7 mouse cellular contexts compared by ENCODE assay signal in the genomic region with DNA sequence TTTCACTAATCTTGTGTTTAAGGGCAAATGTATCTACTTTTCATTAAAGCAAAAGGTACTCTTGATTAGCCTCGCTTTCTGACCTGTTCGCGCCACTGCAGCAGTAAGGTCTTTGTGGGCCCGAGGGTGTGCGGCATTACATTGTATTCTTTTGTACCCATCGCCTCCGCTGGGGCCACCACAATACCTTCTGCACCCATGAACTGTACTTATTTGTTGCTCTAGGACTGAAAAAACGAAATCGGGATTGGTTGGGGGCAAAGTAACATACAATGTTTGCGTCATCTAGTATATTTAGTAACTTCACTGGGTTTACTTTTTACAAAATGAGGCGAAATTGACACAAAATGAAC. TPM values are rescaled to one million over a fixed set of nuclear protein-coding genes. Genes with fewer than 3 reads are reported as not detected.
ATAC-seq and TF ChIP-seq lines count a peak whose summit lies in the region.

No protein-coding gene starts in this region.

- H3K36me3 ChIP-seq in megakaryocyte, embryonic 14.5 days (replicated peaks; ENCODE audit: low read length) = peaks cover 4% of the 10 kb centered on the region
- H3K36me3 ChIP-seq in hindbrain, embryonic 12.5 days = no peaks in the 10 kb centered on the region
- no peaks in the 10 kb centered on the region for H3K36me3 ChIP-seq in liver, embryonic 15.5 days (replicated peaks)
- no peaks in the 10 kb centered on the region for H3K36me3 ChIP-seq in neural tube, embryonic 15.5 days

- H3K27ac ChIP-seq in cortical plate, adult 2 months (ENCODE audit: insufficient read depth, low read length) = no peak overlapping the region
- peak overlapping the region; percentile 99 for H3K27ac ChIP-seq in hindbrain, embryonic 12.5 days
- H3K27ac ChIP-seq in liver, embryonic 15.5 days (replicated peaks) = peak overlapping the region; percentile 97
- peak overlapping the region; percentile 100 for H3K27ac ChIP-seq in neural tube, embryonic 15.5 days (replicated peaks)

- H3K4me1 ChIP-seq in megakaryocyte, embryonic 14.5 days = peaks cover 35% of the 10 kb centered on the region
- no peaks in the 10 kb centered on the region for H3K4me1 ChIP-seq in cortical plate, adult 2 months (ENCODE audit: control insufficient read depth, insufficient read depth, low read length)
- H3K4me1 ChIP-seq in hindbrain, embryonic 12.5 days = peaks cover 18% of the 10 kb centered on the region
- peaks cover 59% of the 10 kb centered on the region for H3K4me1 ChIP-seq in liver, embryonic 15.5 days (replicated peaks)
- peaks cover 25% of the 10 kb centered on the region for H3K4me1 ChIP-seq in neural tube, embryonic 15.5 days

- peak overlapping the region; percentile 97 for H3K9ac ChIP-seq in hindbrain, embryonic 12.5 days
- peak overlapping the region; percentile 98 for H3K9ac ChIP-seq in liver, embryonic 15.5 days
- H3K9ac ChIP-seq in neural tube, embryonic 15.5 days (replicated peaks) = peak overlapping the region; percentile 96

- H3K9me3 ChIP-seq in megakaryocyte, embryonic 14.5 days = no peaks in the 10 kb centered on the region
- no peaks in the 10 kb centered on the region for H3K9me3 ChIP-seq in hindbrain, embryonic 12.5 days (replicated peaks)
- no peaks in the 10 kb centered on the region for H3K9me3 ChIP-seq in liver, embryonic 15.5 days (replicated peaks)
- no peaks in the 10 kb centered on the region for H3K9me3 ChIP-seq in neural tube, embryonic 15.5 days (replicated peaks)

- no peak for TF ChIP-seq CTCF in cortical plate, adult 2 months (IDR thresholded peaks at IDR 0.05; ENCODE audit: extremely low read depth, insufficient read depth, low read length)

- ATAC-seq in megakaryocyte, adult 5-6 weeks (ENCODE audit: poor library complexity, severe bottlenecking) = no peak
- no peak for ATAC-seq in hindbrain, embryonic 12.5 days (ENCODE audit: low FRiP score)
- ATAC-seq in liver, embryonic 15.5 days (ENCODE audit: insufficient read depth) = no peak
- ATAC-seq in neural tube, embryonic 15.5 days (ENCODE audit: low FRiP score) = no peak
- ATAC-seq in megakaryocyte-erythroid progenitor cell, adult 5-6 weeks (replicated peaks; ENCODE audit: low FRiP score, low TSS enrichment, poor library complexity, severe bottlenecking) = no peak

- H3K4me3 ChIP-seq in megakaryocyte, embryonic 14.5 days (replicated peaks) = peak overlapping the region; percentile 95
- H3K4me3 ChIP-seq in cortical plate, adult 2 months (ENCODE audit: insufficient read depth, low read length) = peak overlapping the region; percentile 59
- peak overlapping the region; percentile 80 for H3K4me3 ChIP-seq in hindbrain, embryonic 12.5 days
- H3K4me3 ChIP-seq in liver, embryonic 15.5 days (replicated peaks) = peak overlapping the region; percentile 95
- peak overlapping the region; percentile 83 for H3K4me3 ChIP-seq in neural tube, embryonic 15.5 days (replicated peaks)

- H3K27me3 ChIP-seq in megakaryocyte, embryonic 14.5 days (replicated peaks) = peaks cover under 1% of the 10 kb centered on the region
- H3K27me3 ChIP-seq in hindbrain, embryonic 12.5 days = no peaks in the 10 kb centered on the region
- H3K27me3 ChIP-seq in liver, embryonic 15.5 days = no peaks in the 10 kb centered on the region
- H3K27me3 ChIP-seq in neural tube, embryonic 15.5 days (replicated peaks) = no peaks in the 10 kb centered on the region

- 5% methylated on average over 11 of the region's 11 CpGs for WGBS in hindbrain, embryonic 12.5 days
- WGBS in liver, embryonic 15.5 days (ENCODE audit: insufficient replicate concordance) = 7% methylated on average over 11 of the region's 11 CpGs
- WGBS in neural tube, embryonic 15.5 days = 2% methylated on average over 11 of the region's 11 CpGs

- TF ChIP-seq POLR2A in cortical plate, adult 2 months (IDR thresholded peaks at IDR 0.05; ENCODE audit: extremely low read depth, insufficient read depth, low read length) = no peak

- peak overlapping the region; percentile 73 for H3K4me2 ChIP-seq in hindbrain, embryonic 12.5 days (replicated peaks)
- H3K4me2 ChIP-seq in liver, embryonic 15.5 days = peak overlapping the region; percentile 85
- peak overlapping the region; percentile 79 for H3K4me2 ChIP-seq in neural tube, embryonic 15.5 days

RNA-seq across cellular contexts. Expression of a gene that starts 1.3 kb away (rescaled TPM):
- polyA plus RNA-seq in megakaryocyte, embryonic 14.5 days (2012; ENCODE audit: insufficient read depth, low replicate concordance) = 0.40 and 0.84 TPM in 2 replicates
- 10.4 and 13.3 TPM in 2 replicates for total RNA-seq in megakaryocyte, adult 5-6 weeks (2015)
- 8.3 and 9.4 TPM in 2 replicates for total RNA-seq in megakaryocyte, adult 5-6 weeks (2017)
- 18.1 and 19.0 TPM in 2 replicates for polyA plus RNA-seq in cortical plate, adult 2 months (2012; rRNA removed)
- polyA plus RNA-seq in hindbrain, embryonic 12.5 days (2016; fragmentation: Nextera tagmentation; extraction: Ambion mirVana) = 8.7 and 9.1 TPM in 2 replicates
- 2.3 and 3.0 TPM in 2 replicates for polyA plus RNA-seq in liver, embryonic 15.5 days (2015; fragmentation: Nextera tagmentation; extraction: Ambion mirVana)
- 6.4 and 7.3 TPM in 2 replicates for polyA plus RNA-seq in neural tube, embryonic 15.5 days (2015; fragmentation: Nextera tagmentation; extraction: Ambion mirVana)
- 14.0 and 20.2 TPM in 2 replicates for total RNA-seq in megakaryocyte-erythroid progenitor cell, adult 5-6 weeks (2014; fragmentation: Nextera tagmentation)
- 8.8 and 10.1 TPM in 2 replicates for total RNA-seq in megakaryocyte-erythroid progenitor cell, adult 5-6 weeks (2017)
